Mouse (Mus musculus): Measurements from ENCODE around the gene Arhgef19.

Gene Arhgef19

GRCm38 (mm10) chr4:141239388-141240125 lies at the start of gene Arhgef19:
Arhgef19 (plus strand) TSS chr4:141239499.
- peak; percentile 96 for DNase-seq (ENCODE audit: extremely low read depth, insufficient read length, low spot score)

- DNase-seq (ENCODE audit: extremely low read depth, insufficient read length, low spot score): no peak
These were observed 48.0 kb upstream of the Arhgef19 start for GRCm38 (mm10) chr4:141191294-141191693.

- no peak for DNase-seq (ENCODE audit: extremely low read depth, insufficient read length, low spot score)
These were observed 44.7 kb upstream of the Arhgef19 start for GRCm38 (mm10) chr4:141194553-141194952.

GRCm38 (mm10) chr4:141196981-141197685 lies 42.2 kb upstream of the Arhgef19 start:
- no peak for DNase-seq (ENCODE audit: extremely low read depth, insufficient read length, low spot score)

- DNase-seq (ENCODE audit: extremely low read depth, insufficient read length, low spot score): no peak
These were observed 41.6 kb upstream of the Arhgef19 start for GRCm38 (mm10) chr4:141197686-141198035.

- no peak for DNase-seq (ENCODE audit: extremely low read depth, insufficient read length, low spot score)
These were observed 38.4 kb upstream of the Arhgef19 start for GRCm38 (mm10) chr4:141200906-141201305.

- DNase-seq (ENCODE audit: extremely low read depth, insufficient read length, low spot score): no peak
These were observed 37.1 kb upstream of the Arhgef19 start for GRCm38 (mm10) chr4:141202192-141202591.

GRCm38 (mm10) chr4:141204580-141205061 lies 34.7 kb upstream of the Arhgef19 start:
- no peak for DNase-seq (ENCODE audit: extremely low read depth, insufficient read length, low spot score)

GRCm38 (mm10) chr4:141207081-141207480 lies 32.2 kb upstream of the Arhgef19 start:
- DNase-seq (ENCODE audit: extremely low read depth, insufficient read length, low spot score): no peak

- no peak for DNase-seq (ENCODE audit: extremely low read depth, insufficient read length, low spot score)
These were observed 28.6 kb upstream of the Arhgef19 start for GRCm38 (mm10) chr4:141210524-141211219.

- DNase-seq (ENCODE audit: extremely low read depth, insufficient read length, low spot score): no peak
These were observed 27.7 kb upstream of the Arhgef19 start for GRCm38 (mm10) chr4:141211646-141212045.

GRCm38 (mm10) chr4:141212892-141213291 lies 26.4 kb upstream of the Arhgef19 start:
- no peak for DNase-seq (ENCODE audit: extremely low read depth, insufficient read length, low spot score)

GRCm38 (mm10) chr4:141213342-141213741 lies 26.0 kb upstream of the Arhgef19 start:
- peak; percentile 34 for DNase-seq (ENCODE audit: extremely low read depth, insufficient read length, low spot score)

GRCm38 (mm10) chr4:141213770-141214336 lies 25.4 kb upstream of the Arhgef19 start, which contains the start of gene Rsg1:
Rsg1 (plus strand) TSS chr4:141213956.
- peak; percentile 93 for DNase-seq (ENCODE audit: extremely low read depth, insufficient read length, low spot score)

GRCm38 (mm10) chr4:141214337-141214851 lies 24.9 kb upstream of the Arhgef19 start:
- DNase-seq (ENCODE audit: extremely low read depth, insufficient read length, low spot score): peak; percentile 46

GRCm38 (mm10) chr4:141219583-141220213 lies 19.6 kb upstream of the Arhgef19 start:
- DNase-seq (ENCODE audit: extremely low read depth, insufficient read length, low spot score): no peak

- no peak for DNase-seq (ENCODE audit: extremely low read depth, insufficient read length, low spot score)
These were observed 17.5 kb upstream of the Arhgef19 start for GRCm38 (mm10) chr4:141221848-141222247.

- no peak for DNase-seq (ENCODE audit: extremely low read depth, insufficient read length, low spot score)
These were observed 16.5 kb upstream of the Arhgef19 start for GRCm38 (mm10) chr4:141222752-141223151.

- no peak for DNase-seq (ENCODE audit: extremely low read depth, insufficient read length, low spot score)
These were observed 10.6 kb upstream of the Arhgef19 start for GRCm38 (mm10) chr4:141228687-141229086.

- DNase-seq (ENCODE audit: extremely low read depth, insufficient read length, low spot score): no peak
These were observed 6.1 kb upstream of the Arhgef19 start for GRCm38 (mm10) chr4:141233196-141233595.
